Mouse (Mus musculus): Measurements from ENCODE around the gene Rlbp1. TPM values are rescaled to one million over a fixed set of nuclear protein-coding genes. Genes with fewer than 3 reads are reported as not detected.

Gene Rlbp1
- polyA plus RNA-seq, 1 experiment from 2014 or later = 23.4 TPM

GRCm38 (mm10) chr7:79363370-79364043, 23.3 kb downstream of the Rlbp1 start:
- Histone ChIP-seq H3K4me1 (ENCODE audit: control insufficient read depth, insufficient read depth, low read length) (0 out of 2 replicates have a peak, but pooled peaks cover 2% of the 10 kb centered on the region), H3K4me3 (ENCODE audit: low read depth, low read length) (no peak overlapping the region), H3K9ac (replicated peaks; ENCODE audit: low read depth, low read length) (no peak overlapping the region), H3K27ac (ENCODE audit: low read depth, low read length) (peak overlapping the region; percentile 70; the same call in 1 of the 2 replicates), H3K9me3 (ENCODE audit: control insufficient read depth, low read length) (no peaks in the 10 kb centered on the region), H3K4me2 (ENCODE audit: low read depth, low read length) (no peak overlapping the region), H3K27me3 (ENCODE audit: control insufficient read depth, insufficient read depth, low read length) (no peaks in the 10 kb centered on the region), H3K36me3 (ENCODE audit: control insufficient read depth, insufficient read depth, low read length) (peaks cover 6% of the 10 kb centered on the region; the same call in 1 of the 2 replicates)
- WGBS = 69% methylated on average over 8 of the region's 8 CpGs
- ATAC-seq (ENCODE audit: low read depth) = no peak

- no peaks in the 10 kb centered on the region for H3K27me3 ChIP-seq (ENCODE audit: control insufficient read depth, insufficient read depth, low read length)
- 87% methylated on average over 7 of the region's 7 CpGs for WGBS
- H3K27ac ChIP-seq (ENCODE audit: low read depth, low read length) = peak overlapping the region; percentile 70; the same call in 1 of the 2 replicates
- H3K9me3 ChIP-seq (ENCODE audit: control insufficient read depth, low read length) = no peaks in the 10 kb centered on the region
- 0 out of 2 replicates have a peak, but pooled peaks cover 2% of the 10 kb centered on the region for H3K4me1 ChIP-seq (ENCODE audit: control insufficient read depth, insufficient read depth, low read length)
- no peak overlapping the region for H3K9ac ChIP-seq (replicated peaks; ENCODE audit: low read depth, low read length)
- no peak for ATAC-seq (ENCODE audit: low read depth)
- H3K4me2 ChIP-seq (ENCODE audit: low read depth, low read length) = no peak overlapping the region
- H3K4me3 ChIP-seq (ENCODE audit: low read depth, low read length) = no peak overlapping the region
- peaks cover 12% of the 10 kb centered on the region; the same call in 1 of the 2 replicates for H3K36me3 ChIP-seq (ENCODE audit: control insufficient read depth, insufficient read depth, low read length)
Measured at GRCm38 (mm10) chr7:79362830-79363229, 24.0 kb downstream of the Rlbp1 start.

GRCm38 (mm10) chr7:79362208-79362607, 24.6 kb downstream of the Rlbp1 start:
- Histone ChIP-seq H3K27me3 (ENCODE audit: control insufficient read depth, insufficient read depth, low read length) (no peaks in the 10 kb centered on the region), H3K4me2 (ENCODE audit: low read depth, low read length) (no peak overlapping the region), H3K27ac (ENCODE audit: low read depth, low read length) (peak overlapping the region; percentile 49; the same call in 1 of the 2 replicates), H3K36me3 (ENCODE audit: control insufficient read depth, insufficient read depth, low read length) (peaks cover 12% of the 10 kb centered on the region; the same call in 1 of the 2 replicates), H3K4me3 (ENCODE audit: low read depth, low read length) (no peak overlapping the region), H3K9me3 (ENCODE audit: control insufficient read depth, low read length) (no peaks in the 10 kb centered on the region), H3K4me1 (ENCODE audit: control insufficient read depth, insufficient read depth, low read length) (0 out of 2 replicates have a peak, but pooled peaks cover 2% of the 10 kb centered on the region), H3K9ac (replicated peaks; ENCODE audit: low read depth, low read length) (no peak overlapping the region)
- 33% methylated on average over 8 of the region's 8 CpGs for WGBS
- ATAC-seq (ENCODE audit: low read depth) = peak; percentile 80; the same call in 1 of the 2 replicates

- no peak overlapping the region for H3K27ac ChIP-seq (ENCODE audit: low read depth, low read length)
- H3K36me3 ChIP-seq (ENCODE audit: control insufficient read depth, insufficient read depth, low read length) = peaks cover 23% of the 10 kb centered on the region
- no peak for ATAC-seq (ENCODE audit: low read depth)
- no peak overlapping the region for H3K9ac ChIP-seq (replicated peaks; ENCODE audit: low read depth, low read length)
- H3K4me2 ChIP-seq (ENCODE audit: low read depth, low read length) = no peak overlapping the region
- 0 out of 2 replicates have a peak, but pooled peaks cover 2% of the 10 kb centered on the region for H3K4me1 ChIP-seq (ENCODE audit: control insufficient read depth, insufficient read depth, low read length)
- no peak overlapping the region for H3K4me3 ChIP-seq (ENCODE audit: low read depth, low read length)
- H3K9me3 ChIP-seq (ENCODE audit: control insufficient read depth, low read length) = no peaks in the 10 kb centered on the region
- WGBS = 43% methylated on average over 11 of the region's 11 CpGs
- no peaks in the 10 kb centered on the region for H3K27me3 ChIP-seq (ENCODE audit: control insufficient read depth, insufficient read depth, low read length)
Measured at GRCm38 (mm10) chr7:79360056-79360455, 26.8 kb downstream of the Rlbp1 start.

GRCm38 (mm10) chr7:79359183-79359435, 27.7 kb downstream of the Rlbp1 start:
- H3K4me2 ChIP-seq (ENCODE audit: low read depth, low read length) = no peak overlapping the region
- ATAC-seq (ENCODE audit: low read depth) = no peak
- no peak overlapping the region for H3K27ac ChIP-seq (ENCODE audit: low read depth, low read length)
- peaks cover 30% of the 10 kb centered on the region for H3K36me3 ChIP-seq (ENCODE audit: control insufficient read depth, insufficient read depth, low read length)
- no peak overlapping the region for H3K4me3 ChIP-seq (ENCODE audit: low read depth, low read length)
- no peaks in the 10 kb centered on the region for H3K9me3 ChIP-seq (ENCODE audit: control insufficient read depth, low read length)
- 0 out of 2 replicates have a peak, but pooled peaks cover 2% of the 10 kb centered on the region for H3K4me1 ChIP-seq (ENCODE audit: control insufficient read depth, insufficient read depth, low read length)
- no peak overlapping the region for H3K9ac ChIP-seq (replicated peaks; ENCODE audit: low read depth, low read length)
- no peaks in the 10 kb centered on the region for H3K27me3 ChIP-seq (ENCODE audit: control insufficient read depth, insufficient read depth, low read length)
- WGBS = 81% methylated on average over 3 of the region's 3 CpGs

GRCm38 (mm10) chr7:79358350-79359182, 28.3 kb downstream of the Rlbp1 start:
- no peak overlapping the region for H3K4me2 ChIP-seq (ENCODE audit: low read depth, low read length)
- no peak overlapping the region for H3K27ac ChIP-seq (ENCODE audit: low read depth, low read length)
- 73% methylated on average over 15 of the region's 15 CpGs for WGBS
- H3K27me3 ChIP-seq (ENCODE audit: control insufficient read depth, insufficient read depth, low read length) = no peaks in the 10 kb centered on the region
- no peak overlapping the region for H3K9ac ChIP-seq (replicated peaks; ENCODE audit: low read depth, low read length)
- no peak overlapping the region for H3K4me3 ChIP-seq (ENCODE audit: low read depth, low read length)
- 0 out of 2 replicates have a peak, but pooled peaks cover 2% of the 10 kb centered on the region for H3K4me1 ChIP-seq (ENCODE audit: control insufficient read depth, insufficient read depth, low read length)
- H3K36me3 ChIP-seq (ENCODE audit: control insufficient read depth, insufficient read depth, low read length) = peaks cover 34% of the 10 kb centered on the region
- ATAC-seq (ENCODE audit: low read depth) = no peak
- no peaks in the 10 kb centered on the region for H3K9me3 ChIP-seq (ENCODE audit: control insufficient read depth, low read length)

GRCm38 (mm10) chr7:79349738-79350386, 37.0 kb downstream of the Rlbp1 start:
- Histone ChIP-seq H3K9me3 (ENCODE audit: control insufficient read depth, low read length) (no peaks in the 10 kb centered on the region), H3K36me3 (ENCODE audit: control insufficient read depth, insufficient read depth, low read length) (peaks cover 13% of the 10 kb centered on the region)

GRCm38 (mm10) chr7:79348816-79349215, 38.0 kb downstream of the Rlbp1 start:
- Histone ChIP-seq H3K27ac (ENCODE audit: low read depth, low read length) (no peak overlapping the region), H3K4me2 (ENCODE audit: low read depth, low read length) (no peak overlapping the region), H3K27me3 (ENCODE audit: control insufficient read depth, insufficient read depth, low read length) (no peaks in the 10 kb centered on the region), H3K4me3 (ENCODE audit: low read depth, low read length) (no peak overlapping the region), H3K9ac (replicated peaks; ENCODE audit: low read depth, low read length) (no peak overlapping the region), H3K4me1 (ENCODE audit: control insufficient read depth, insufficient read depth, low read length) (no peaks in the 10 kb centered on the region), H3K9me3 (ENCODE audit: control insufficient read depth, low read length) (no peaks in the 10 kb centered on the region), H3K36me3 (ENCODE audit: control insufficient read depth, insufficient read depth, low read length) (peaks cover 5% of the 10 kb centered on the region; the same call in 1 of the 2 replicates)
- 85% methylated on average over 8 of the region's 8 CpGs for WGBS
- no peak for ATAC-seq (ENCODE audit: low read depth)

More at GRCm38 (mm10) chr7:79349738-79350386, 37.0 kb downstream of the Rlbp1 start:
- 42% methylated on average over 12 of the region's 12 CpGs for WGBS
- Histone ChIP-seq H3K4me1 (ENCODE audit: control insufficient read depth, insufficient read depth, low read length) (no peaks in the 10 kb centered on the region), H3K4me3 (ENCODE audit: low read depth, low read length) (no peak overlapping the region), H3K9ac (replicated peaks; ENCODE audit: low read depth, low read length) (no peak overlapping the region), H3K4me2 (ENCODE audit: low read depth, low read length) (no peak overlapping the region), H3K27ac (ENCODE audit: low read depth, low read length) (no peak overlapping the region), H3K27me3 (ENCODE audit: control insufficient read depth, insufficient read depth, low read length) (no peaks in the 10 kb centered on the region)
- ATAC-seq (ENCODE audit: low read depth) = peak; percentile 65; the same call in 1 of the 2 replicates

Data from neural tube, embryonic 14.5 days (tissue).